Mouse (Mus musculus): ENCODE measurements around the gene Aplp1.
A peak's percentile ranks its signal among the peaks of the same experiment; 100 is the strongest.

The Aplp1 gene

GRCm38 (mm10) chr7:30450241-30450640 is 4.9 kb upstream of the Aplp1 start:
- DNase-seq (ENCODE audit: low spot score) = no peak

GRCm38 (mm10) chr7:30444154-30444970 is 973 bp downstream of the Aplp1 start:
- DNase-seq (ENCODE audit: low spot score) = peak; percentile 81

- DNase-seq (ENCODE audit: low spot score) = no peak
Measured at GRCm38 (mm10) chr7:30443696-30444095, 1.6 kb downstream of the Aplp1 start.

- peak; percentile 59 for DNase-seq (ENCODE audit: low spot score)
Measured at GRCm38 (mm10) chr7:30440697-30441096, 4.6 kb downstream of the Aplp1 start.

- DNase-seq (ENCODE audit: low spot score) = no peak
Measured at GRCm38 (mm10) chr7:30439734-30440133, 5.6 kb downstream of the Aplp1 start.

GRCm38 (mm10) chr7:30436879-30437278 is 8.5 kb downstream of the Aplp1 start:
- DNase-seq (ENCODE audit: low spot score) = no peak

GRCm38 (mm10) chr7:30435156-30435555 is 10.2 kb downstream of the Aplp1 start:
- DNase-seq (ENCODE audit: low spot score) = no peak

- DNase-seq (ENCODE audit: low spot score) = no peak
Measured at GRCm38 (mm10) chr7:30434701-30435100, 10.6 kb downstream of the Aplp1 start.

GRCm38 (mm10) chr7:30434238-30434637 is 11.1 kb downstream of the Aplp1 start:
- DNase-seq (ENCODE audit: low spot score) = no peak

GRCm38 (mm10) chr7:30431793-30432192 is 13.5 kb downstream of the Aplp1 start:
- peak; percentile 89 for DNase-seq (ENCODE audit: low spot score)

GRCm38 (mm10) chr7:30430191-30430590 is 15.1 kb downstream of the Aplp1 start:
- no peak for DNase-seq (ENCODE audit: low spot score)

- no peak for DNase-seq (ENCODE audit: low spot score)
Measured at GRCm38 (mm10) chr7:30429327-30429726, 16.0 kb downstream of the Aplp1 start.

GRCm38 (mm10) chr7:30423071-30423641 is 22.2 kb downstream of the Aplp1 start:
- DNase-seq (ENCODE audit: low spot score) = no peak

GRCm38 (mm10) chr7:30422560-30422959 is 22.8 kb downstream of the Aplp1 start:
- no peak for DNase-seq (ENCODE audit: low spot score)

GRCm38 (mm10) chr7:30421890-30422435 is 23.4 kb downstream of the Aplp1 start:
- peak; percentile 90 for DNase-seq (ENCODE audit: low spot score)

GRCm38 (mm10) chr7:30421175-30421889 is 24.0 kb downstream of the Aplp1 start, which contains the start of gene Nfkbid:
Gene Nfkbid (plus strand): TSS chr7:30421732.
- peak; percentile 77 for DNase-seq (ENCODE audit: low spot score)

GRCm38 (mm10) chr7:30420673-30421072 is 24.7 kb downstream of the Aplp1 start:
- DNase-seq (ENCODE audit: low spot score) = no peak

- no peak for DNase-seq (ENCODE audit: low spot score)
Measured at GRCm38 (mm10) chr7:30419561-30420499, 25.5 kb downstream of the Aplp1 start, which contains the start of gene Hcst. Gene Hcst (minus strand): TSS chr7:30419854.

- no peak for DNase-seq (ENCODE audit: low spot score)
Measured at GRCm38 (mm10) chr7:30417856-30418255, 27.5 kb downstream of the Aplp1 start.

- DNase-seq (ENCODE audit: low spot score) = no peak
Measured at GRCm38 (mm10) chr7:30413596-30413995, 31.7 kb downstream of the Aplp1 start, which contains the start of gene Tyrobp. Gene Tyrobp (plus strand): TSS chr7:30413760.

GRCm38 (mm10) chr7:30412735-30413147 is 32.6 kb downstream of the Aplp1 start:
- DNase-seq (ENCODE audit: low spot score) = no peak

Measured in MN1 (cell line).